Mouse (Mus musculus): Measurements from ENCODE around the gene Nme6.

- TF ChIP-seq CTCF (IDR thresholded peaks at IDR 0.05; ENCODE audit: insufficient read depth, low read depth, low read length) (no peak), POLR2A (IDR thresholded peaks at IDR 0.05; ENCODE audit: insufficient read depth, low read depth, low read length) (no peak)
Observed at GRCm38 (mm10) chr9:109855947-109856346, 23.4 kb downstream of the Nme6 start.
